Mouse (Mus musculus): ENCODE measurements at regions not wholly inside any gene's neighbourhood (a gene's known extent, or its start where the extent isn't known, plus 50 kb on each side); places are given as distances from the start of the nearest gene placed in this dataset.

DNA sequence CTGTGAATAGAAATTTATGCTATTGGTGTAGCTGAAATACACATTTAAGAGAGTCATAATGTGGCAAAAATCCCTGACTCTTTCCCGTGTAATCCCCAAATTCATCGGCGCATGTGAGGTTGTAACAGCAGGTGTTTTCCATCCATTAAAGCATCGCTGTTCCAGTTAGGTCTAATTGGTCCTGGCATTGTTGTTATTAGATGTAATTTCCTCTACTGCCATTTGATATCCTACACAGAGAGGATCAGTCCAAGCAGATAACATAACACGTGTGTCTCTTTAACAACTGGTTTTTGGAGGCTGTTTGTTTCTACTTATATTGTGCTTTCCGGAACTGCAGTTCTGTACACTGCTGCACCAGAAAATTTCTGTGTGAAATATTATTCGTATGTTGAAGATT, 101.8 kb downstream of the Vgll3 start:
- no peak for DNase-seq (ENCODE audit: low spot score)

DNA sequence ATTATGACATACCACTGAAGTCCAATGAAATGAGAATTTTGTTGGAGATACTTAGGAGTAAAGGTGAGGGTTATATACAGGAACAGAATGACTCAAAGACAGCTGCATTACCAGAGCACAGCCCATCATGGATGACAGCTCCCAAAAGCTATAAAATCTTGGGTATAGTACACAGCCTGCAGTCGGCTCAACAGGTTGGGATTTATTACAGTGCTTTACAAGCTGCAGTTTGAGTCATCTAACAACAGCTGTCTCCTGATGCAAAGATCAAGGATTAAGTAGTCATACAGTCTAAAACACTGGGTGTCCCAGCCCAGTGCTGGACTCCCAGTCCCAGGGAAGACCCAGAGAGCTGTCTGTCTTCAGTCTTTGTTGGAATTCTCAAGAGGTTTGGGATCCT, 110.9 kb downstream of the Vgll3 start:
- DNase-seq (ENCODE audit: low spot score) = no peak

DNA sequence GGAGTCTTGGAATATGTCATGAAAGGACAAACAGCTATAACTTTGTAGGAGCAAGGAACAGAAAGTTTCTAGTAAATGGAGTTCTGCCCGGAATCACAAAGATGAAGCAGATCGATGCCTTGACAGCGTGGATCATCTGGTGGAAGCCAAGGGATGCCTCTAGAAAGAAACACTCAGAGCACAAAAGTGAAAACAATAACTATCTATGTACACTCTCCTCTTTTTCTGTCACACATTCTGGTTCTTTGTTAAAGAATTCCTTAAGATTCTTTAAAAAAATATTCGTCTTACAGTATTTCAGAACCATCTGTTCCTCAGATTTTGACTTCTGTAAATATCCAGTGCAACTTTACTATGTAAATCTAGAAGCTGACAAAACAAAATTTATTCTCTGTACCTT, 148.8 kb downstream of the Vgll3 start:
- DNase-seq (ENCODE audit: low spot score) = no peak

DNA sequence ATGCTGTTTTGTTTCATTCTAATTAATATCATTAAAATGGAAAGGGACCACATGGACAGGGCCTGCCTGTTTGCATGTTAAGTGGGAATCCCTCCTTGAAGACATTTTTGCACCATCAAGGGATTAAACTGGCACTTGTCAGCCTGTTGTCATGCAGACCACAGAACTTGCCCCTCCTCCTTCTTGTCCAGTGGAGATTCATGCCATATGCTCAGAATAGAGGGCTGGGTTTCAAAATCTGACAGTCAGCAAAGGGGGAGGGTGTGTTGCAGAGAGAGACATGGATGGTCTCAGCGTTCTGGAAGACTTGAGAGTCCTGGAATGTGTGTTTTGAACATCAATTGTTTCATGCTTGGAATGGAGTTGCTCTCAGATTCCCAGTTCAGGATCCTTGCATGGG, 149.2 kb downstream of the Vgll3 start:
- no peak for DNase-seq (ENCODE audit: low spot score)

DNA sequence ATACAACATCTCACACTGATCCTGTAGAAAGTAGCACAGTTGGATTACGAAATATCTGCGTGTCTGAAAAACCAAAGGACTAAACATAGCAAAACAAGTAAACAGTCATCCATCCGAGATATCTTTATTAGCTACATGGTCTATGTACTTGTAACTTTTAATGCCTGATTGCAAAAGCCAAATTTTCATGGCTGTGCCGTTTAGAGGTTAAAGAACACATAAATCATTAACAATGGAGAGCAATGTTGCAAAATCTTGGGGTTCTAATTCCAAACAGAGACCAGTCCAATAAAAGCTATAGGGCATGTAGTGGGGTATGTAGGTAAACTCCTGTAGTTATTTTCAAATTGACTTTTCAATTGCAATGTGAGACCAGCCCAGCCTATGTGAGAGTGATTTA, 162.0 kb downstream of the Vgll3 start:
- DNase-seq (ENCODE audit: low spot score) = no peak

DNA sequence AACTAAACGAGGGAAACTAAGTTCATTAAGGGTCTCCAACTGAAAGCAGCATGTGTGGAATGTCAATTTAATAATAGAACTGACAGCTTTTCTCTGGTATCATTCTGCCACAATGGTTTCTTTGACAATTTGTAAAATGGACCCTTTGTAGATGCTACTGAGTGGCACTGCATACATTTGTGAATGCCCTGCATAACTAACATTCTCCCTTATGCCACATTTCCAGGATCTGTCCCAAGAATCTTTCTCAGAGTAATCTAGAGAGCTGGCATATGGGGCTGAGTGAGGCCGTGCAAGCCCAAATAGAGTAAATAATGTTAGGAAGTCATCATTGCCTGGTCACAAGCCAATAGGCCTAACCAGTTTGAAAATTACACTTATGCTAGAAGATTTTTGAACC, 172.1 kb downstream of the Vgll3 start:
- no peak for DNase-seq (ENCODE audit: low spot score)

DNA sequence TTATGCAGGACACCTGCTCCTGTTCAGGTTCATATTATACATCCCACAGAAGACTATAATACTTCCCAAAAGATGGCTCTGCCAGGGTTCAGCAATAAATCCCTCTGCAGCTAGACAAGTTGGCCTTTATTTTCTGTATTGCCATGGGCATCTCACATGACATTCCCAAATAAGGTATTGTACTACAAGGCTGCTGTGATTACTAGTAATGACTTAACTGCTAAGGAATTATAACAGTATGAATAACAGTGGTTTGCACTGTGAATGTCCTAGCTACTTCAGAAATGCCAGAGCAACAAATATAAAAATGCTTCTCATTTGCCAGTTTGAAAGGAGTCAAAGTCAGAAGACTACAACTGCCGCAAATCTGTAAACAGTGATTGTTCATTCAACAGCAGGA, 184.3 kb downstream of the Vgll3 start:
- DNase-seq (ENCODE audit: low spot score) = no peak

DNA sequence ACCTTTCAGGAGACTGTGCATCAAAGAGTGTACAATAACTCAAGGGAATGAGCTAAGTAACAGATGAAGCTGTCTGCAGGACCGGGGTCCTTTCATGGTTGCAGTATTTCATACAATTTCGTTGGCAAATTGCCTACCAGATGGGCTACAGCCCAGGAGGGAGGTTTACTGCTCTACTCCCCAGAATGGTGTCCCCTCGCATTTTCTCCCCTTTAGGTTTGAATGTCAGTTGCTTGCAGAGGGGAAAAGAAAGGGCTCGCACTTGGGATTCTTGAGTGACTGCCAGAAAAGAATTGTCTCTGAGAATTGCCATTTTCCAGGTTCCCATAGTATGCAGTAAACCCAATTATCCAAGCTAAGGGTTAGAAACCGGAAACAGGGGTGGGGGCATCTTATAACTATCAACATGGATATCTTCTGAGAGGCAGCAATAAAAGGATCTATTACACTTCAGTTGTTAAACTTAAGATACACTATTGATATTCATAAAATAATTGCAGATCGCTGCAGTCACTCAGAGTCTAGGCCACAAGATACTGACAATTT, 185.7 kb downstream of the Vgll3 start:
- no peak for DNase-seq (ENCODE audit: low spot score)

DNA sequence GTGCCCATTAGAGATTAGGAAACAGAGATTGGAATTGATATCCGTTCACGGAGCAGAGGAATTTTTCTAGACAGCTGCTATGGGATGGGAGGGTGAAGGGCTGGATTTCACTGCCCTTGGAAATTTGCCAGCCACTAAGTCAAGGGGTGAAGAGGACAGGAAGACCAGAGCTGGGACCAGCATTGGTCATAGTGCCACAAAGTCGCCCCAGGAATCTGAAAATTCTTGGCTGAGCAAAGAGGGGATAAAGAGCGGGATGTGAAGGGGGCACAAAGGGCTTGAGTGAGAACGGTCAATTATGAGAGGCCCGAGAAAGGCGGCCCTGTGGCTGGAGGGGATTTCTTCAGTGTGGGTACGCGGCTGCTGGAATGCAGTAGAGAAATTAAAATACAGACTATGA, 189.6 kb downstream of the Vgll3 start:
- DNase-seq (ENCODE audit: low spot score) = no peak

DNA sequence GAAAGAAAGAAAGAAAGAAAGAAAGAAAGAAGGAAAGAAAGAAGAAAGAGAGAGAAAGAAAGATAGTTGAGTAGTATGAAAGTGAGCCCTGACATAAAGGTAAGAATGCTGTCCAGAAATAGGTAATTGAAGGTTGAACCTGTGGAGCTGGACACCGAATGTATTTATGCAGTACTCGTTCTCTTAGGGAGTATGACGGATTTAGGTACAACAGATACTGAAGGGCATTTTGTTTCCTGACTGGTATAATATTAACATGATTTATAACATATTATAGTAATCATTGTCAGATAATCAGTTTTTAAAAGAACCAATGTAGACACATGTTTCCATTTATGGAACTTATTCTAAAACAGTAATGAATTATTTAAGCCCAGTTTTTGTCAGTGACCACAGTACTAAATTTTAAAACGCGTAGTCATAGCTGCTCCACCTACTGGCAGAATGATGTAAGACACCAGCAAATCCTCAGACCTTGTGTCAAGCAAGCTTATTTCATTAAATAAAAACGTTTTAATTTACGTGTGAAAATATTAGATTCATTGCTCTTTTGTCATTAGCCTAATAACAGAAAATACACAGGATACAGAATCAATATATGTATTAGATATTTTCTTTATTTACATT, 191.0 kb downstream of the Vgll3 start:
- DNase-seq (ENCODE audit: low spot score) = peak; percentile 6

DNA sequence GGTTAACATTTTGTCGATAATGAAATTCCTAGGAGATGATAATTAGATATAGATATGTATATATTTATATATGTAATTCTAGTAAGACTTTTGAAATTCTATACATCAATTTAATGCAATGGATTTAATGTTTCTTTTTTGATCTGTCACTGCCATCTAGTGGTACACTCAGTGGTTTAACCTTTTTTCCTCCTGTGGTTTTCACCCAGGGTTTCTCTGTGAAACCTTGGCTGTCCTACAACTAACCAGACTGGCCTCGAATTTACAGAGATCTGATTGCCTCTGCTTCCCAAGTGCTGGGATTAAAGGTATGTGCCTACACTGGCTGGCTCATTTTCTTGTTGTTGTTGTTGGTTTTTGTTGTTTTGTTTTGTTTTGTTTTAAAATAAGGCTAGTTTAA, 198.6 kb downstream of the Vgll3 start:
- DNase-seq (ENCODE audit: low spot score) = no peak

DNA sequence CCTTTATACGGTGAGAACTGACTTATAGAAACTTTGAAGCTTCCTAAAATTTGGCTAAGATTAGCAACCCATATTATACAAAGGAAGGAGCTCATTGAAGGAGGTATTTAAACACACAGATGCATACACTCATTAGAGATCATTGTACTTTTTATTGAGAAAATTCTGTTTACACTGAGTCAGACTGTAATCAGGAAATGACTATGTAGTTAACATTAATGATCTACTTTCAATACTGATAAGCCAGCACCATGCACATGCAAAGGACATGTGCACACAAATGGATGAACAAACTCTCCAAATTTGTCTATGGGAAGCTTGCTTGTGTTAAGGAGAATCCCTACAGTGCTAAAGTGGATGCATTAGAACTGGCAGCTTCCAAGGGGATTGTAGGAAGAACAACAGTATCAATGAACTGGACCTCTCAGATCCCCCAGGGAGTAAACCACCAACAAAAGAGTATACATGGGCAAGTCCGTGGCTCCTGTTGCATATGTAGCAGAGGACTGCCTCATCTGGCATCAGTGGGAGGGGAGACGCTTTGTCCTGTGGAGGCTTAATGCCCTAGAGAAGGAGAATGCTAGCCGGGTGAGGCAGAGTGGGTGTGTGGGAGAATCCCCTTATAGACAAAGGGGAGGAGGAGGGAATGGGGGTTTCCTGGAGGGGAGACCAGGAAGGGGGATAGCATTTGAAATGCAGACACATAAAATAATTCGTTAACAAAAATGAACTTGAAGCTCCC, 200.0 kb downstream of the Vgll3 start:
- no peak for DNase-seq (ENCODE audit: low spot score)

DNA sequence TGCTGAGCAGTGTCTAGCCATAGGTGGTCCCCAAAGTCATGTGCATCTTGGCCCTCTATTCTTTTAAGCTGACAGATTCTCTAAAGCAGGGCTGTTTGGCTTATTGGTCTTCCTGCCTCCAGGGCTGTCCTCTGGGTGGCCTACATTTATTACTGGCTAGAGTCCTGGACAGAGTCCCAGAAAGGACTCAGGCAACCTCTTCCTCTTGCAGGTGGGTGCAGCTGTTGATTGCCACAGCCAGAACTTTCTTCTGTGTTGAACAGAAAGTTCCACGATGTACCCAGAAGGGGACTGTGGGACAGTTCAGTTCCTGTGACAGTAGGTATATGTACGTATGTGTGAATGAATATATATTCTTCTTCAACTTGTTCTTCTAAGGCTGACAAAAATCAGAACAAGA, 202.0 kb downstream of the Vgll3 start:
- no peak for DNase-seq (ENCODE audit: low spot score)

DNA sequence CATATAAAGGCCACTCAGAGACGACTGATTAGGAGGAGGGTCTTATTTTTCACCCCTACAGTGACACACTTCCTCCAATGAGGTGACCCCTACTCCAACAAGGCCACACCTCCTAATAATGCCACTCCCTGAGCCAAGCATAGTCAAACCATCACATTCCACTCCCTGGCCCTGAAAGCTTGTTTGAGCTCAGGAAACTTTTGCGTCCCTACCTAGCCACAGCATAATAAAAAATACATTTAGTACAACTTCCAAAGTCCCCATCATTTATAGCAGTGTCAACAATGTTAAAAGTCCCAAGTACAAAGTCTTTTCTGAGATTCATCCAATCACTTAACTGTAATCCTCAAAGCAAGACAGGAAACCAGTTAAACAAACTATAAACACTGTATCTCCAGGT, 208.3 kb downstream of the Vgll3 start:
- DNase-seq (ENCODE audit: low spot score) = no peak
